Mouse (Mus musculus): ENCODE data around the gene Baiap2.

The Baiap2 gene

GRCm38 (mm10) chr11:119919897-119920296 lies 22.7 kb upstream of the Baiap2 start:
- peak; percentile 57 for DNase-seq (ENCODE audit: low spot score)

GRCm38 (mm10) chr11:119920668-119921067 lies 21.9 kb upstream of the Baiap2 start:
- DNase-seq (ENCODE audit: low spot score), result no peak

GRCm38 (mm10) chr11:119925176-119925575 lies 17.4 kb upstream of the Baiap2 start:
- no peak for DNase-seq (ENCODE audit: low spot score)

GRCm38 (mm10) chr11:119926762-119927161 lies 15.8 kb upstream of the Baiap2 start:
- peak; percentile 64 for DNase-seq (ENCODE audit: low spot score)

- peak; percentile 53 for DNase-seq (ENCODE audit: low spot score)
Observed at GRCm38 (mm10) chr11:119928023-119928681, 14.4 kb upstream of the Baiap2 start.

GRCm38 (mm10) chr11:119929603-119930265 lies 12.8 kb upstream of the Baiap2 start:
- DNase-seq (ENCODE audit: low spot score), result no peak

GRCm38 (mm10) chr11:119931809-119932208 lies 10.8 kb upstream of the Baiap2 start:
- DNase-seq (ENCODE audit: low spot score), result no peak

- peak; percentile 70 for DNase-seq (ENCODE audit: low spot score)
Observed at GRCm38 (mm10) chr11:119933142-119933541, 9.4 kb upstream of the Baiap2 start.

GRCm38 (mm10) chr11:119933819-119934583 lies 8.6 kb upstream of the Baiap2 start:
- no peak for DNase-seq (ENCODE audit: low spot score)

GRCm38 (mm10) chr11:119934773-119935172 lies 7.8 kb upstream of the Baiap2 start:
- DNase-seq (ENCODE audit: low spot score), result no peak

- peak; percentile 55 for DNase-seq (ENCODE audit: low spot score)
Observed at GRCm38 (mm10) chr11:119935457-119935856, 7.1 kb upstream of the Baiap2 start.

GRCm38 (mm10) chr11:119936456-119936855 lies 6.1 kb upstream of the Baiap2 start:
- DNase-seq (ENCODE audit: low spot score), result no peak

- no peak for DNase-seq (ENCODE audit: low spot score)
Observed at GRCm38 (mm10) chr11:119937216-119937615, 5.3 kb upstream of the Baiap2 start.

GRCm38 (mm10) chr11:119937772-119938502 lies 4.6 kb upstream of the Baiap2 start:
- no peak for DNase-seq (ENCODE audit: low spot score)

- DNase-seq (ENCODE audit: low spot score), result no peak
Observed at GRCm38 (mm10) chr11:119939073-119939710, 3.4 kb upstream of the Baiap2 start.

- DNase-seq (ENCODE audit: low spot score), result no peak
Observed at GRCm38 (mm10) chr11:119939711-119940106, 2.9 kb upstream of the Baiap2 start.

- DNase-seq (ENCODE audit: low spot score), result no peak
Observed at GRCm38 (mm10) chr11:119940142-119940541, 2.4 kb upstream of the Baiap2 start.

GRCm38 (mm10) chr11:119941794-119942193 lies 769 bp upstream of the Baiap2 start:
- no peak for DNase-seq (ENCODE audit: low spot score)

- peak; percentile 56 for DNase-seq (ENCODE audit: low spot score)
Observed at GRCm38 (mm10) chr11:119942201-119942726, 299 bp upstream of the Baiap2 start.

- DNase-seq (ENCODE audit: low spot score), result peak; percentile 55
Observed at GRCm38 (mm10) chr11:119943428-119943988, 945 bp downstream of the Baiap2 start.

- peak; percentile 69 for DNase-seq (ENCODE audit: low spot score)
Observed at GRCm38 (mm10) chr11:119945343-119945742, 2.8 kb downstream of the Baiap2 start.

Measured in MN1 (cell line).